22 mouse cellular contexts compared by ENCODE assay signal in the genomic region with DNA sequence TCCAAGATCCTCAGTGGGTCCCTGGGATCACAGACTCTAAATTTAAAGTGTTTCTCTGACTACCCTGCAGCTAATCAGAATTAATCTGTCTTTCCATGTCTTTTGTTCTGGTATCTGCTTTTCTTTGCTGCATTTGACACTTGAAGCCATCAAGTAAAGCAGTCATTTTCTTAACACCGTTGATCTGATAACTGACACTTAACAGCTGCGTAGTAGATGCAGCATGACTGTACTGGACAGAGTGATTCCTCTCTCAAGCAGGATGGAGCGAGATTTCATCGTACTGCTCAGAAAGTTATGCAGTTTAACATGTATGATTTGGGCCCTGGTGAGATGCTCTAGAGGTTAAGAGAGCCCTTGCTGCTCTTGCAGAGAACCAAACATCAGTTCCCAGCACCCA. TPM values are rescaled to one million over a fixed set of nuclear protein-coding genes. Genes with fewer than 3 reads are reported as not detected.
DNase-seq lines count a peak whose midpoint lies in the region; ATAC-seq and TF ChIP-seq lines count a peak whose summit lies in the region.
"Had no signal": no experiment of that assay in that cellular context is flagged by ENCODE, and none has a peak within 500 bp of the region (broad histone marks: within the 10 kb centered on the region; RNA-seq: fewer than 3 reads in every experiment).

No protein-coding gene starts in this region.

- no peak overlapping the region for H3K9ac ChIP-seq in kidney, embryonic 15.5 days
- H3K9ac ChIP-seq: embryonic facial prominence, embryonic 12.5 days; forebrain, embryonic 13.5 days; forebrain, embryonic 15.5 days had no signal

- TF ChIP-seq POLR2A in testis, adult 2 months (IDR thresholded peaks at IDR 0.05; ENCODE audit: control insufficient read depth, low read depth, low read length), result no peak
- TF ChIP-seq POLR2A in myocyte (IDR thresholded peaks at IDR 0.05; ENCODE audit: insufficient read length, low read depth), result no peak

- H3K27me3 ChIP-seq in kidney, embryonic 15.5 days, result no peaks in the 10 kb centered on the region
- H3K27me3 ChIP-seq in testis, adult 2 months (ENCODE audit: control insufficient read depth, insufficient read depth, low read length), result no peaks in the 10 kb centered on the region
- H3K27me3 ChIP-seq in C2C12 (ENCODE audit: control insufficient read depth, insufficient read depth, insufficient read length) (no peaks in the 10 kb centered on the region), myocyte (ENCODE audit: control insufficient read depth, insufficient read depth, insufficient read length) (no peaks in the 10 kb centered on the region)
- H3K27me3 ChIP-seq: embryonic facial prominence, embryonic 12.5 days; forebrain, embryonic 13.5 days; forebrain, embryonic 15.5 days; Patski had no signal

- no peak for DNase-seq in kidney, adult 11 months
- DNase-seq in testis, postnatal 14 days (ENCODE audit: low spot score), result no peak
- no peak for DNase-seq in natural killer cell, adult 2 months (ENCODE audit: low spot score in 2 of 2)
- DNase-seq: adrenal gland, adult 8-10 months; adrenal gland, postnatal 14 days; adrenal gland, postnatal 36 days; B cell, adult 2 months; cerebellum, adult 11-12 months; cerebellum, adult 2 months; cerebellum, adult 9-10 months; cerebellum, postnatal 10 days; cerebellum, postnatal 25 days had no signal

- peaks cover 54% of the 10 kb centered on the region for H3K79me3 ChIP-seq in C2C12 (ENCODE audit: low read depth)

- ATAC-seq in kidney, embryonic 15.5 days (replicated peaks; ENCODE audit: low FRiP score), result no peak
- ATAC-seq: activated CD4-positive, CD25-positive, alpha-beta regulatory T cell, adult 4 months; forebrain, embryonic 13.5 days; forebrain, embryonic 15.5 days; Patski had no signal

- H3ac ChIP-seq in C2C12 (ENCODE audit: control insufficient read depth, insufficient read length, low read depth) (no peak overlapping the region), myocyte (ENCODE audit: control insufficient read depth, insufficient read length) (no peak overlapping the region)

- no peak for TF ChIP-seq CTCF in testis, adult 2 months (IDR thresholded peaks at IDR 0.05; ENCODE audit: control insufficient read depth, insufficient read depth, insufficient replicate concordance, low read depth, low read length)
- TF ChIP-seq CTCF in C2C12 (IDR thresholded peaks at IDR 0.05; ENCODE audit: control insufficient read depth, insufficient read depth, insufficient read length), result no peak

- H3K9me3 ChIP-seq in kidney, embryonic 15.5 days (replicated peaks), result no peaks in the 10 kb centered on the region
- H3K9me3 ChIP-seq: embryonic facial prominence, embryonic 10.5 days; embryonic facial prominence, embryonic 12.5 days; forebrain, embryonic 13.5 days; forebrain, embryonic 15.5 days had no signal

- no peak overlapping the region for H3K4me2 ChIP-seq in kidney, embryonic 15.5 days
- H3K4me2 ChIP-seq in myocyte (ENCODE audit: low read depth), result no peak overlapping the region
- H3K4me2 ChIP-seq: embryonic facial prominence, embryonic 12.5 days; forebrain, embryonic 13.5 days; forebrain, embryonic 15.5 days had no signal

- 0 out of 2 replicates have a peak overlapping the region, but pooled peaks have one; percentile 13 for H3K27ac ChIP-seq in kidney, embryonic 15.5 days
- H3K27ac ChIP-seq in testis, adult 2 months (ENCODE audit: control insufficient read depth, insufficient read depth, low read depth, low read length), result no peak overlapping the region
- H3K27ac ChIP-seq: embryonic facial prominence, embryonic 10.5 days; embryonic facial prominence, embryonic 12.5 days; forebrain, embryonic 13.5 days; forebrain, embryonic 15.5 days had no signal

- no peak overlapping the region for H3K4me3 ChIP-seq in kidney, embryonic 15.5 days (replicated peaks)
- H3K4me3 ChIP-seq in testis, adult 2 months (ENCODE audit: control insufficient read depth, low read depth, low read length), result peak overlapping the region; percentile 3; the same call in 1 of the 2 replicates
- H3K4me3 ChIP-seq in C2C12 (ENCODE audit: insufficient read depth, poor library complexity, severe bottlenecking), result no peak overlapping the region
- no peak overlapping the region for H3K4me3 ChIP-seq in myocyte
- H3K4me3 ChIP-seq: embryonic facial prominence, embryonic 10.5 days; embryonic facial prominence, embryonic 12.5 days; forebrain, embryonic 13.5 days; forebrain, embryonic 15.5 days had no signal

- H3K79me2 ChIP-seq in C2C12 (ENCODE audit: control insufficient read depth, insufficient read depth), result peaks cover 100% of the 10 kb centered on the region
- H3K79me2 ChIP-seq in myocyte (ENCODE audit: control insufficient read depth, insufficient read depth), result peaks cover 57% of the 10 kb centered on the region

- 93% methylated on average over 4 of the region's 4 CpGs for WGBS in kidney, embryonic 15.5 days

- H3K36me3 ChIP-seq in kidney, embryonic 15.5 days, result peaks cover 12% of the 10 kb centered on the region; the same call in 1 of the 2 replicates
- H3K36me3 ChIP-seq in testis, adult 2 months (ENCODE audit: control insufficient read depth, insufficient read depth, low read length), result no peaks in the 10 kb centered on the region
- no peaks in the 10 kb centered on the region for H3K36me3 ChIP-seq in C2C12 (ENCODE audit: control insufficient read depth, insufficient read depth)
- H3K36me3 ChIP-seq in myocyte (ENCODE audit: control insufficient read depth, insufficient read depth), result no peaks in the 10 kb centered on the region
- H3K36me3 ChIP-seq: forebrain, embryonic 15.5 days had no signal

- H3K4me1 ChIP-seq in kidney, embryonic 15.5 days, result peaks cover 33% of the 10 kb centered on the region
- peaks cover 12% of the 10 kb centered on the region for H3K4me1 ChIP-seq in testis, adult 2 months (ENCODE audit: control insufficient read depth, insufficient read depth, low read length)

TF ChIP-seq in C2C12, 6 proteins besides CTCF, POLR2A, EP300 and RAD21:
- peak; percentile 32 for TF ChIP-seq MYOD1 (IDR thresholded peaks at IDR 0.05; ENCODE audit: control insufficient read depth, insufficient read length, low read depth)
- no peak for TF ChIP-seq CEBPB (IDR thresholded peaks at IDR 0.05; ENCODE audit: low read depth)
TF ChIP-seq in C2C12: peak in this region for 1.

TF ChIP-seq in myocyte, 11 proteins besides CTCF, POLR2A, EP300 and RAD21:
- TF ChIP-seq SRF (IDR thresholded peaks at IDR 0.05; ENCODE audit: control insufficient read depth, insufficient read length, low read depth) (no peak), MYOD1 (IDR thresholded peaks at IDR 0.05; ENCODE audit: control insufficient read depth in 1 of 3, insufficient read length in 2 of 3, low read depth in 2 of 3) (peak in 2 of 3 experiments; percentile 48 to 74)

RNA-seq across cellular contexts. Expression of gene Znrf1, which starts 39.6 kb away (rescaled TPM):
- 25.2 and 28.6 TPM in 2 replicates for polyA plus RNA-seq in kidney, embryonic 15.5 days (2015; fragmentation: Nextera tagmentation; extraction: Ambion mirVana)
- 95.0 and 99.3 TPM in 2 replicates for polyA plus RNA-seq in testis, adult 2 months (2012; rRNA removed)
- 36.6 TPM for polyA plus RNA-seq in C2C12 (2012; fragmentation: generic; extraction: Trizol)
- polyA plus RNA-seq in myocyte (2012; fragmentation: generic; extraction: Trizol), result 39.2 TPM

RNA-seq across cellular contexts. Expression of gene Wdr59, which starts 53.6 kb away (rescaled TPM):
- 6.7 and 7.0 TPM in 2 replicates for polyA plus RNA-seq in kidney, embryonic 15.5 days (2015; fragmentation: Nextera tagmentation; extraction: Ambion mirVana)
- polyA plus RNA-seq in testis, adult 2 months (2012; rRNA removed), result 5.4 and 5.8 TPM in 2 replicates
- polyA plus RNA-seq in C2C12 (2012; fragmentation: generic; extraction: Trizol) (6.7 TPM), myocyte (2012; fragmentation: generic; extraction: Trizol) (10.2 TPM)

RNA-seq across cellular contexts. Expression of gene Ldhd, which starts 54.7 kb away (rescaled TPM):
- 1.2 and 1.3 TPM in 2 replicates for polyA plus RNA-seq in kidney, embryonic 15.5 days (2015; fragmentation: Nextera tagmentation; extraction: Ambion mirVana)
- polyA plus RNA-seq in testis, adult 2 months (2012; rRNA removed), result 6.5 and 18.8 TPM in 2 replicates
- polyA plus RNA-seq in C2C12 (2012; fragmentation: generic; extraction: Trizol), result 0.06 TPM
- polyA plus RNA-seq in myocyte (2012; fragmentation: generic; extraction: Trizol), result 0.16 TPM
